Mouse (Mus musculus) heart, embryonic 12.5 days (tissue): ENCODE measurements at regions not wholly inside any gene's neighbourhood (a gene's known extent, or its start where the extent isn't known, plus 50 kb on each side); places are given as distances from the start of the nearest gene placed in this dataset.
A peak's percentile ranks its signal among the peaks of the same experiment; 100 is the strongest.

Experiments used
- ATAC-seq: fragments of 200-750 bp; cut with Nextera tagmentation; 2 replicates; pipeline ENCODE4 v1.8.0; 2017; ENCODE audit warnings: moderate TSS enrichment, moderate library complexity; ENCODE audit not compliant: insufficient number of reproducible peaks, low FRiP score
- H3K27ac ChIP-seq: fragments of 300-500 bp; sonication (generic); 2 replicates; pipeline ENCODE4 v1.5.1; 2016; ENCODE audit warnings: mild to moderate bottlenecking, moderate library complexity; ENCODE audit not compliant: poor library complexity, severe bottlenecking
- H3K27me3 ChIP-seq: fragments of 300-500 bp; sonication (generic); replicated peaks from 2 replicates; pipeline ENCODE4 v1.6.1; 2016; ENCODE audit warnings: mild to moderate bottlenecking, moderate library complexity
- H3K36me3 ChIP-seq: fragments of 300-500 bp; sonication (generic); 2 replicates; pipeline ENCODE4 v1.6.1; 2016; ENCODE audit warnings: mild to moderate bottlenecking, moderate library complexity
- H3K4me1 ChIP-seq: fragments of 300-500 bp; sonication (generic); replicated peaks from 2 replicates; pipeline ENCODE4 v1.6.1; 2016; ENCODE audit warnings: mild to moderate bottlenecking
- H3K4me2 ChIP-seq: fragments of 300-500 bp; sonication (generic); 2 replicates; pipeline ENCODE4 v1.6.1; 2016; ENCODE audit warnings: mild to moderate bottlenecking, moderate library complexity
- H3K4me3 ChIP-seq: fragments of 300-500 bp; sonication (generic); 2 replicates; pipeline ENCODE4 v1.5.1; 2016; ENCODE audit warnings: mild to moderate bottlenecking
- H3K9ac ChIP-seq: fragments of 300-500 bp; sonication (generic); 2 replicates; pipeline ENCODE4 v1.6.1; 2016; ENCODE audit warnings: mild to moderate bottlenecking, moderate library complexity
- H3K9me3 ChIP-seq: fragments of 300-500 bp; sonication (generic); replicated peaks from 2 replicates; pipeline ENCODE4 v1.6.1; 2016; ENCODE audit warnings: mild to moderate bottlenecking, moderate library complexity
- WGBS: fragments of 180-500 bp; shearing (Covaris S2); methylation state at CpG from one replicate; pipeline ENCODE4 v1.1.7; 2016; 5-methylcytosine and 5-hydroxymethylcytosine counted together

- 0 out of 2 replicates have a peak, but pooled peaks have one; percentile 33 for ATAC-seq
- Histone ChIP-seq H3K9ac (no peak overlapping the region), H3K36me3 (no peaks in the 10 kb centered on the region), H3K4me2 (0 out of 2 replicates have a peak overlapping the region, but pooled peaks have one; percentile 17), H3K4me3 (no peak overlapping the region), H3K9me3 (no peaks in the 10 kb centered on the region), H3K27me3 (no peaks in the 10 kb centered on the region), H3K27ac (no peak overlapping the region), H3K4me1 (peaks cover 19% of the 10 kb centered on the region)
- 12% methylated on average over 11 of the region's 11 CpGs for WGBS
These were observed 134.6 kb upstream of the Cdkn2b start for GRCm38 (mm10) chr4:89445214-89446155.

GRCm38 (mm10) chr4:89442526-89442925 lies 131.7 kb upstream of the Cdkn2b start:
- peaks cover 19% of the 10 kb centered on the region for H3K4me1 ChIP-seq
- no peaks in the 10 kb centered on the region for H3K9me3 ChIP-seq
- 82% methylated on average over 1 of the region's 1 CpGs for WGBS
- no peak overlapping the region for H3K4me3 ChIP-seq
- no peaks in the 10 kb centered on the region for H3K36me3 ChIP-seq
- H3K27me3 ChIP-seq, result no peaks in the 10 kb centered on the region
- H3K27ac ChIP-seq, result no peak overlapping the region
- no peak overlapping the region for H3K4me2 ChIP-seq
- no peak for ATAC-seq
- no peak overlapping the region for H3K9ac ChIP-seq

- no peak for ATAC-seq
- Histone ChIP-seq H3K9ac (no peak overlapping the region), H3K4me1 (peaks cover 9% of the 10 kb centered on the region), H3K9me3 (no peaks in the 10 kb centered on the region), H3K27ac (no peak overlapping the region), H3K4me3 (no peak overlapping the region), H3K27me3 (no peaks in the 10 kb centered on the region), H3K36me3 (no peaks in the 10 kb centered on the region), H3K4me2 (no peak overlapping the region)
- WGBS, result 57% methylated on average over 3 of the region's 3 CpGs
These were observed 130.0 kb upstream of the Cdkn2b start for GRCm38 (mm10) chr4:89440821-89441220.

GRCm38 (mm10) chr4:89440326-89440725 lies 129.5 kb upstream of the Cdkn2b start:
- Histone ChIP-seq H3K4me3 (no peak overlapping the region), H3K9ac (no peak overlapping the region), H3K9me3 (no peaks in the 10 kb centered on the region), H3K27ac (no peak overlapping the region), H3K27me3 (no peaks in the 10 kb centered on the region), H3K4me2 (no peak overlapping the region), H3K4me1 (peaks cover 4% of the 10 kb centered on the region), H3K36me3 (no peaks in the 10 kb centered on the region)
- ATAC-seq, result no peak
- WGBS, result 60% methylated on average over 4 of the region's 4 CpGs

GRCm38 (mm10) chr4:89438665-89439064 lies 127.8 kb upstream of the Cdkn2b start:
- Histone ChIP-seq H3K36me3 (no peaks in the 10 kb centered on the region), H3K27me3 (no peaks in the 10 kb centered on the region), H3K9me3 (no peaks in the 10 kb centered on the region), H3K4me3 (no peak overlapping the region), H3K9ac (no peak overlapping the region), H3K4me2 (no peak overlapping the region), H3K4me1 (no peaks in the 10 kb centered on the region), H3K27ac (no peak overlapping the region)
- 86% methylated on average over 2 of the region's 2 CpGs for WGBS
- no peak for ATAC-seq

GRCm38 (mm10) chr4:89436764-89437163 lies 125.9 kb upstream of the Cdkn2b start:
- no peaks in the 10 kb centered on the region for H3K9me3 ChIP-seq
- 69% methylated on average over 3 of the region's 3 CpGs for WGBS
- ATAC-seq, result no peak
- no peaks in the 10 kb centered on the region for H3K36me3 ChIP-seq
- H3K9ac ChIP-seq, result no peak overlapping the region
- no peak overlapping the region for H3K4me3 ChIP-seq
- no peak overlapping the region for H3K27ac ChIP-seq
- no peak overlapping the region for H3K4me2 ChIP-seq
- no peaks in the 10 kb centered on the region for H3K27me3 ChIP-seq
- no peaks in the 10 kb centered on the region for H3K4me1 ChIP-seq

- H3K27me3 ChIP-seq, result no peaks in the 10 kb centered on the region
These were observed 123.3 kb upstream of the Cdkn2b start for GRCm38 (mm10) chr4:89434152-89434551.

GRCm38 (mm10) chr4:89433528-89433927 lies 122.7 kb upstream of the Cdkn2b start:
- Histone ChIP-seq H3K4me2 (no peak overlapping the region), H3K4me3 (no peak overlapping the region), H3K9me3 (no peaks in the 10 kb centered on the region), H3K4me1 (peaks cover under 1% of the 10 kb centered on the region; the same call in 1 of the 2 replicates), H3K9ac (no peak overlapping the region), H3K27ac (no peak overlapping the region), H3K36me3 (no peaks in the 10 kb centered on the region), H3K27me3 (no peaks in the 10 kb centered on the region)
- ATAC-seq, result no peak
- WGBS, result 43% methylated on average over 5 of the region's 5 CpGs

More at GRCm38 (mm10) chr4:89434152-89434551, 123.3 kb upstream of the Cdkn2b start:
- H3K4me3 ChIP-seq, result no peak overlapping the region
- H3K4me2 ChIP-seq, result no peak overlapping the region
- ATAC-seq, result no peak
- H3K4me1 ChIP-seq, result no peaks in the 10 kb centered on the region
- H3K9me3 ChIP-seq, result no peaks in the 10 kb centered on the region
- no peak overlapping the region for H3K9ac ChIP-seq
- no peaks in the 10 kb centered on the region for H3K36me3 ChIP-seq
- WGBS, result 41% methylated on average over 3 of the region's 3 CpGs
- no peak overlapping the region for H3K27ac ChIP-seq

GRCm38 (mm10) chr4:89431520-89431919 lies 120.7 kb upstream of the Cdkn2b start:
- Histone ChIP-seq H3K9me3 (no peaks in the 10 kb centered on the region), H3K27ac (no peak overlapping the region), H3K36me3 (no peaks in the 10 kb centered on the region), H3K9ac (no peak overlapping the region), H3K4me2 (no peak overlapping the region), H3K4me3 (no peak overlapping the region), H3K27me3 (no peaks in the 10 kb centered on the region), H3K4me1 (peaks cover 15% of the 10 kb centered on the region)
- ATAC-seq, result no peak
- 68% methylated on average over 6 of the region's 6 CpGs for WGBS

GRCm38 (mm10) chr4:89428465-89428864 lies 117.6 kb upstream of the Cdkn2b start:
- H3K27ac ChIP-seq, result peak overlapping the region; percentile 44; the same call in 1 of the 2 replicates
- WGBS, result 78% methylated on average over 1 of the region's 1 CpGs
- no peak for ATAC-seq

GRCm38 (mm10) chr4:89427345-89428293 lies 116.8 kb upstream of the Cdkn2b start:
- H3K9me3 ChIP-seq, result no peaks in the 10 kb centered on the region
- H3K4me2 ChIP-seq, result peak overlapping the region; percentile 23; the same call in 1 of the 2 replicates
- peak; percentile 83 for ATAC-seq
- H3K4me1 ChIP-seq, result peaks cover 15% of the 10 kb centered on the region
- no peak overlapping the region for H3K4me3 ChIP-seq
- H3K27ac ChIP-seq, result peak overlapping the region; percentile 44
- H3K27me3 ChIP-seq, result no peaks in the 10 kb centered on the region
- H3K9ac ChIP-seq, result no peak overlapping the region
- 38% methylated on average over 9 of the region's 9 CpGs for WGBS
- no peaks in the 10 kb centered on the region for H3K36me3 ChIP-seq

More at GRCm38 (mm10) chr4:89428465-89428864, 117.6 kb upstream of the Cdkn2b start:
- Histone ChIP-seq H3K4me2 (no peak overlapping the region), H3K9ac (no peak overlapping the region), H3K36me3 (no peaks in the 10 kb centered on the region), H3K4me3 (no peak overlapping the region), H3K27me3 (no peaks in the 10 kb centered on the region), H3K9me3 (no peaks in the 10 kb centered on the region), H3K4me1 (peaks cover 15% of the 10 kb centered on the region)
